Mouse (Mus musculus) ES-E14 (cell line): ENCODE results near the gene Arhgef10l.

Source experiments
- CHD2 ChIP-seq: IDR thresholded peaks from 2 replicates; pipeline ENCODE4 v1.6.1; 2014; ENCODE audit warnings: mild to moderate bottlenecking, low read depth, low read length, inconsistent platforms
- HCFC1 ChIP-seq: IDR thresholded peaks from 2 replicates; pipeline ENCODE4 v1.6.1; 2012; ENCODE audit warnings: low read length, inconsistent platforms, borderline replicate concordance; ENCODE audit not compliant: insufficient read depth

DNA sequence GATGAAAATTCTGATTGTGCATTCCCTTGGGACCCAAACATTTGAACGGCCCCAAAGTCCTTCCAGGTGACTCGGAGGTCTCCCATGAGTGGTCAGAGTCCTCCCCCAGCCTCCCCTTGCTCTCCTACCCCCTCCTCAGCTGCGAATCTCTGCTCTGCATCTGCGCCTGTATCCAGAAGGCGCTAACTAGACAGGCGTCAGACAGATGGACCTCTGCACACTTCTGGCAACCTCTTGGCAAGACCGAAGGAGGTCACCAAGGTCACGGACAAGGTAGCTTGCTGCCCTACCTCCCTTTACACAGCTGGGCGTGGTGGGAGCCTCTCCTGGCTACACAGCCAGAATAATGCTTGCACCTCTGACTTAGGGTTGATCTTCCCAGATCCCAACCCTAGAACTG, 25.1 kb downstream of the Arhgef10l start:
- TF ChIP-seq CHD2 (no peak), HCFC1 (no peak)
